Mouse (Mus musculus): ENCODE data around the gene Unc5a. TPM values are rescaled to one million over a fixed set of nuclear protein-coding genes. Genes with fewer than 3 reads are reported as not detected.

The Unc5a gene
- total RNA-seq, 2 experiments from 2014 or later = 56.2 to 60.2 TPM

DNA sequence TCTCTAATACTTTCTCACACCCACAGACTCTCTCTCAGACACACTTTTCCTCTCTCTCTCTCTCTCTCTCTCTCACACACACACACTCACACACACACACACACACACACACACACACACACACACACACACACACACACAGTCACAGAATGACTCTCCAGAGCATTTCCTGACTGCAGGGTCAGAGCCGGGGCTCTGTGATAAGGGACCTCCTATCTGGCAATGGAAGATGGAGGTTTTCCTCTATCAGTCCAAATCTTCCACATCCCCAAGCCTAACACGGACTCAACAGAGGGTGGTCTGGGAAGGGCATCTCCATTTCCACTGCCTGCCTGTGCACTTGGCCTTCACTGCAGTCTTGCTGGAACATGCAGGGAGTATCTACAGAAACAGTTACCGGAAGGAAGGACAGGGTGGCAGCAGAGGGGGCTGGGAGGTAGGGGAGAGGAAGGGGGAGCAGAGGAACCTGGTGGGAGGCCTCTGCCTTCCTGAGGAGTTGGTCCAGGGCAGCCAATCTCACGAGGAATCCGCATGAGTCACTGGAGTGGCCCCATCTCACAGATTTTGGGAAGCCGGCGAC, 39.1 kb downstream of the Unc5a start:
- DNase-seq (ENCODE audit: extremely low spot score in 1 of 2, low spot score in 2 of 2) = no peak
- intact Hi-C loops (cut with DNase I) = no loop called here

DNA sequence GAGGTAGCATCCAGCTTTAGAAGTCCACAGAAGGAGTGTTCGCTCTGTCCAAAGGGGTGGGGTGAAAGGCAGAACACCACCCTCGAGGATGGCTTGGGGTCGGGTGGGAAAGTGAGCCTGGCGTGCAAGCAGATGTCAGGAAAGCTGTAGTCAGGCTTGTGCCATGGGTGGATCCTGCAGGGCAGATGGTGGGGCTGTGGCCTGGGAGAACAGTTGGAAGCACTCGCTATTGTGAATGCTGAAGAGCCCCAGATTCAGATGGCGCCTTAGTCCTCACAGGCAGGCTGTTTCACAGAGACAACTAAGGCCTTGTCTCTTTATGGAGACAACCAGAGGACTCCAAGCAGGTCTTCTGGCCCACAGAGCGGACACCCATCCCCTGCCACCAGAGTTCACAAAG, 43.0 kb downstream of the Unc5a start:
- no peak for DNase-seq (ENCODE audit: extremely low spot score in 1 of 2, low spot score in 2 of 2)
- intact Hi-C loops (cut with DNase I) = no loop called here

DNA sequence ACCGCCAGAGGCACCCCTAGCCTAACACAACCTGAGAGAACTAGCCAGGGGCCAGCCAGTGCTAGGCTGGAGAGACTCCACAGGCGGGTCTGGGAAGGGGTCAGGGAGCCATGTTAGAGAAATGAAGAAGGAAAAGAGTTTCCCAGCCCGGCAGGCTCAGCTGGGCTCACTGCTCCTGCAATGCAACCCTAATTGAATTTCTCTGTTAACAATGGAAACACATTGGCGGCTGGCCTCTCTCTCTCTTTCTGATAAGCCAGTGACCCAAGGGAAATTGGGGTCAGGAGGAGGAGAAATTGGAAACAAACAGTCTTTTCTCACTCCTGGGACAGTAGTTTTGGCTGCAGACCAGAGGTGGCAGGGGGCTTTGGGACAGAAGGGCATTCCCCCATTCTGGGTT, 45.4 kb downstream of the Unc5a start:
- intact Hi-C loops (cut with DNase I) = no loop called here
- DNase-seq (ENCODE audit: extremely low spot score in 1 of 2, low spot score in 2 of 2) = no peak

DNA sequence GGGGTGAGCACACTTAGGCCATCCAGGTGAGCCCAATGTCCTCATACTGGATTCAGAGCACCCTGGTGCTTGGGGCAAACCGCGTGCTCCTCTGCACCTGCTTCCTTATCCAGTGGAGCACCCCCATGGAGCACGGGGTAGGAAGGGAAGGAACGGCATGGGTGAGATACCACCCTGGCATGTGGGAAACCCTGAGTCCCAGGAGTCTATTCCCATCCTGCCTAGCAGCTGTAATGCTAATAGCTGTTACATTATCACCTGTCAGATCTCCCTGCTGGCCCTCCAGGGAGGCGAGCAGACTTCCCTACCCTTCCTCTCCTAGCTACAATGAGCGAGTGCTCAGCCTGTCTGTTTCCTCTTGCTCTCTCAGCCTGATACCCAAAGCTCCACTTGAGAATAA, 46.0 kb downstream of the Unc5a start:
- intact Hi-C loops (cut with DNase I) = no loop called here
- no peak for DNase-seq (ENCODE audit: extremely low spot score in 1 of 2, low spot score in 2 of 2)

DNA sequence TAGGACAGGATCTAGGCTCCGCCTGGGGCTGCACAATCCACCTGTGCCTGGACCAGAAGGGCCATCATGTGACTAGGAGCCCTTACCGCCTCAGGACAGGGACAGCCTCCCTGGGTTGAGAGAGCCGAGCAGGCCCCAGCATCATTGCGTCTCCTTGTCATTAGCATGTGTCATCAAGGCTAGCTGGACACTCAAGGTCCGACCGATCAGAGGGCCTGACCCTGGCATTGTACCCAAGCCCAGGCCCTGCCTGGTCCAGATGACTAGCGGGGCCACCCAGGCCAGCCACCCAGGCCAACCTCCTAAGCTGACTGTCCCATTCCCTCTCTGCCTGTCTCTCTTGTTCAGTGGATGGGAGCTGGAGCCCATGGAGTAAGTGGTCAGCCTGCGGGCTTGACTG, 48.4 kb downstream of the Unc5a start:
- no peak for DNase-seq (ENCODE audit: extremely low spot score in 1 of 2, low spot score in 2 of 2)
- intact Hi-C loops (cut with DNase I) = no loop called here

DNA sequence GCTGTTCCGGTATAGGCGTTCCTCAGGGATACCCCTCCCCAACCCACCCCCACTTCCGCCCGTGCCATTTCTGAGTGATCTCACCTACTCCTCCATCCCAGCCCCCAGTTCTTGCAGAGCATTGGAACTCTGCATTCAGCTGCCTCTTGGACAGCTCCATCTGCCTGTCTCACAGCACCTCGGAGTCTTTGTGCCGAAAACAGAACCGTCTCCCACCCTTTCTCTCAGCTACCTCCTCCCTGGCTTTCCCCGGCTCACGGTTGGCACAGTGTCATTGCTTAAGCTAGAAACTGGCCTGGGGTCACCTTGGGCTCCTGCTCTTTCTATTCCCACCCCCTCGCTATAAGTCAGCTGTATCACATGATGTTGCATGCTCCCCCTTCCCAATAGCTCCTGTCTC, 51.2 kb downstream of the Unc5a start:
- DNase-seq (ENCODE audit: extremely low spot score in 1 of 2, low spot score in 2 of 2) = peak in 1 of 2 experiments; percentile 37

DNA sequence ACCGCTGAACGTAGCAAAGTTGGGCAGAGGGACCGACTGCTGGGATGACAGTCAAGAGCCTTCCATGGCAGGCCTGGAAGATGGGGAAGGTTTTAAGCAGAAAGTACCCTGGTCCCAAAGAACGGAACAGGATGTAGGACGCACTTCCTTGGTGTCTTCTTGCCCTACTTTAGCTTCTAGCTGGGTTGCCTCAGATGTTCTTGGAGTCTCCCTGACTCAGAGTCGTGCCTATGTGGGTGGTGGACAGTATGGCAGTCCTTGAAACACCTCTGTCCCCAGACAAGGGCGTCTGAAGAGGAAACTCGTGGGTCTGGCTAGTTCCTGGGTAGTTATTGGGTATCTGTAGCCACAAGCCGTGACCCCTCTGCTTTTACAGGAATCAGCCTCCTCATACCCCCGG, 52.9 kb downstream of the Unc5a start:
- intact Hi-C loops (cut with DNase I) = no loop called here
- no peak for DNase-seq (ENCODE audit: extremely low spot score in 1 of 2, low spot score in 2 of 2)

More for the DNA sequence above, 51.2 kb downstream of the Unc5a start:
- intact Hi-C loops (cut with DNase I) = no loop called here

DNA sequence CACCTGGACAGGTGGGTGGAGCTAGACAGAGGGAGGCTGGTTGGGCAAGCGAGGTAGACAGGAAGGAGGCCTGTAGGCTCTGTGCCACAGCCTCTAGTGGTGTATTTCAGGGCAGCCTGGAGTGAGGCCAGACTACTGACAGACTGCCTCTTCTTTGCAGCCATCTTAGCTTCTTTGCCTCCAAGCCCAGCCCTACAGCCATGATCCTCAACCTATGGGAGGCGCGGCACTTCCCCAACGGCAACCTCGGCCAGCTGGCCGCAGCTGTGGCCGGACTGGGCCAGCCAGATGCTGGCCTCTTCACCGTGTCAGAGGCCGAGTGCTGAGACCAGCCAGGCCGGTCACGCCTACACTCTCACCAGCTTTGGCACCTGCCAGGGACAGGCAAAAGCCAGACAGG, 55.4 kb downstream of the Unc5a start:
- no peak for DNase-seq (ENCODE audit: extremely low spot score in 1 of 2, low spot score in 2 of 2)
- intact Hi-C loops (cut with DNase I) = no loop called here

DNA sequence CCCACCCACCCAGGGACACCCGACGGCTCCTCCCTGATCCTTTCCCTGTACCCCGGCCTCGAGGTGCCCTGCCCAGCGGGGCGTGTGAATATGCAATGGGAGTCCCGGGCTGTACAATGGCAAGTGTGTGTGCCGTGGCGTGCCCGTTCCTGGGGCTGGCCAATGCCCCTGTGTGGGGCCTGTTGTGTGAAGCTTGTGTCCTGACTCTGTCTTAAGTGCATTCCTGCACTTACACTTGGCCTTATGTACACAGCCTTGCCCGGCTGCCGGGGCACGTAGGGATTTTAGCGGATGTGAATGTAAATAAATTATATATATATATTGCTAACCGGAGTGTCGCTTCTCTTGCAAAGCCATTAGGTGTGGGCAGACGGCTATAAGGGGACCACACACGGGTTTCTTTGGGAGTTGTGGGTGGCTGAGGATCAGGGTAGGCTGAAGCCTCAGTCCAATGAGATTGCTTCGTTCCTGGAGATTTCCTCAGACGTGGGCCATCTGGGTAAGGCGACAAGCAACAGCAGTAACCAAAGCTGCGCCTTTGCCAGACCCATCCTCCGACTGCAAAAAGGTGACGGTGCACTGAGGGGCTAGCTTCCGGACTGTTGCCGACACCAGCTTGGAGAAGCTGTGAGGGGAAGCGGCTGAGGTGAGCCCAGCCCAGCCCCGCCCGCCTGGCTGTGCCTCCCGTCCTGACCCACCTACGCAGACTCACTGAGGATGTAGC, 56.6 kb downstream of the Unc5a start:
- DNase-seq (ENCODE audit: extremely low spot score in 1 of 2, low spot score in 2 of 2) = peak in 1 of 2 experiments; percentile 46
- intact Hi-C loops (cut with DNase I) = no loop called here

DNA sequence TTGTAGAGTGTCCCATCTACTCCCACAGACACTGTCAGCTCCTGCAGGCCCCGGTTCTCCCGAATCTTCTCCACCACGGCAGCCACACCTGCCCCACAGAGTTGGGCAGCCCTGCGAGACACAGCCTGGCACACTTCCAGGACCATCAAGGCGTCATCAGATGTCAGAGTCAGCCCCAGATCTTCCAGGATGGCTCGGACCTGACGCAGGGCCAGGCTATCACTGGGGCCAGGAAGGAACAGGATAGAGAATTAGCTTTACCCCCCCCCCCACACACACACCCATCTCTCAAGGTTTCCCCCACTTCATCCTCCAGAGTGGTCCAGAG, 57.2 kb downstream of the Unc5a start:
- intact Hi-C loops (cut with DNase I) = no loop called here
- DNase-seq (ENCODE audit: extremely low spot score in 1 of 2, low spot score in 2 of 2) = no peak

DNA sequence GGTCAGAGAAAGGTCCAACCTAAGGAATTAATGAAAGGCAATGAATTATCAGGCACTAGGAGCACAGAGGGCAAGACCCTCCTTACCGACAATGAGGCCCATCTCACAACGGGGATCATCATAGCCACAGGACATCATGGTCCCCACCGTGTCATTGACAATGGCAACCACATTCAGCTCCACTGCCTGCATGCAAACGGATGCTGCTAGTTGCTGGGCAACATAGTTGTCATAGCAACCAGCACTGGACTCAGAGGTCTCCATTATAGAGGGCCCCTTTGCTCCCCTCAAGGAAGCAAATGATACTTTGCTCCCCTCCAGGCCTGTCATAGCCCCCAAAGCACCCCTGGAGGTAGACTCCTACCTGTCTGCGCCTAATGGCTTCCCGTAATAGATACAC, 59.4 kb downstream of the Unc5a start:
- intact Hi-C loops (cut with DNase I) = no loop called here
- no peak for DNase-seq (ENCODE audit: extremely low spot score in 1 of 2, low spot score in 2 of 2)

DNA sequence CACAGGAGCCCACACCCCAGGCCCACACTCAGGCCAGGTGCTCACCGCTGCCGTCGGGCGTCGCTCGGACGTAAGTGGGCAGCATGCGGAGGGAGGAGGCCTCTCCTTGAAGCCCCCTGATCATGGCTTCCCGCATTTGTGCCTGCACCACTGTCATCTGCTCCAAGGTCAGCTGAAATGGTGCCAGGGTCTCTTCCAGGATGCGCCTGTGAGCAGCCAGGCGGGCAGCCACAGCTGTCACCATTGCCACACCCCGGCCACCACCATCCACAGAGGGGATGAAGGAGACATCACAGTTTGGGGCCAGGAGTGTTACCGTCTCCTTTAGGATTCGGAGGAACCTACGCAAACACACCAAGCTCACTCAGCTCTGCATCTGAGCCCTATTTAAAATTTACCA, 61.9 kb downstream of the Unc5a start:
- intact Hi-C loops (cut with DNase I) = loop anchor here (5.0 kb wide), 1 partner anchor 56 kb away; no protein-coding TSS in a partner anchor
- no peak for DNase-seq (ENCODE audit: extremely low spot score in 1 of 2, low spot score in 2 of 2)

DNA sequence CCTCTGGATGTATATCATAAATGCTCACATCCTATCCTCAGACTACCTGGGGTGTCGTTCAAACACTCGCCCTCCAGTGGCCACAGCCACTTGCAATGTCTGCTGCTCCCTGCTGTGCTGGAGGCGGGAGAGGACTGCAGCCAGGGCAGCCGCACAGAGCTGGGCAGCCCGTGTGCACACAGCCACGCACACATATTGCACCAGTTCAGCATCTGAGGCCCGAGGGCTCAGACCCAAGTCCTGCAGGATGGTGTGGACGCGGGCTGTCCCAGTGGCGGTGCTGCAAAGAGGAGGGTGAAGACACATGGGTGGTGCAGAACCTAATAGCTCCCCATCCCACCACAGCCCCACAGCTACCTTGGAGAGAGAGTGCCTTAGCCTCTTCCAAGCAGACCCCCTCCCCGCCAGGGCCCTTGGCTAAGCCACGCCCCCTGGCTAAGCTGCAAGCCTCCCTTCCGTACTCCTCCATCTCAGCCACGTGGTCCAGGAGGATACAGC, 62.8 kb downstream of the Unc5a start:
- intact Hi-C loops (cut with DNase I) = loop anchor here (5.0 kb wide), 1 partner anchor 55 kb away; no protein-coding TSS in a partner anchor
- no peak for DNase-seq (ENCODE audit: extremely low spot score in 1 of 2, low spot score in 2 of 2)

DNA sequence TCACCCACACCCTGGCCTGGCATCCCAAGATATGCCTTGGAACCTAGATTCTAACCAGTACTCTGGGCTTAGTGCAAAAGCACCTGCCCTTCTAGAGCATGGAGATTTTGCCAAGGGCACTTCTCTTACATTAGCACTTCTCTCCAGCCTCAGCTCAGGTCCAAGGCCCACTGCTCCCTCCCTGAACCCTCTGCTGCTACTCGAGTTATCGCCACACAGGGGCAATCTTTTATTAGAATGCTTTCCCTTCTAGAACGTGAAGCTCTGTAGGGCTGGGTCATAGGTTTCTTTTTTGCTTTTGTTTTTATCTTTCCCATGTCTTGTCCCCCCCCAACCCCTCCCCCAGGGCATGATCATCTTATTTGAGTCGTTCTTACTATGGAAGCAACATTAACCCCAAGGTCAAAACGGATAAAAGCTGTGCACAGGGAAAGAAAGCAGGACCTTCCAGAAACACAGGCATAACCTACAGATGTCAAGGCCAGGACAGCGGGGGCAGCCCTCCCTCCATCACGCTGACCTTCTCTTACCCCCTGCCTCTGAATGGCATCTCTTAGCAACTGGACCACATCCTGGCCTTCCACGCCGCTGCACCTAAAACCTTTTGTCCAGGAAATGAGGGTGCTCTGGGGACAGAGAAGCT, 64.6 kb downstream of the Unc5a start:
- no peak for DNase-seq (ENCODE audit: extremely low spot score in 1 of 2, low spot score in 2 of 2)
- intact Hi-C loops (cut with DNase I) = loop anchor here (5.0 kb wide), 1 partner anchor 53 kb away; no protein-coding TSS in a partner anchor

DNA sequence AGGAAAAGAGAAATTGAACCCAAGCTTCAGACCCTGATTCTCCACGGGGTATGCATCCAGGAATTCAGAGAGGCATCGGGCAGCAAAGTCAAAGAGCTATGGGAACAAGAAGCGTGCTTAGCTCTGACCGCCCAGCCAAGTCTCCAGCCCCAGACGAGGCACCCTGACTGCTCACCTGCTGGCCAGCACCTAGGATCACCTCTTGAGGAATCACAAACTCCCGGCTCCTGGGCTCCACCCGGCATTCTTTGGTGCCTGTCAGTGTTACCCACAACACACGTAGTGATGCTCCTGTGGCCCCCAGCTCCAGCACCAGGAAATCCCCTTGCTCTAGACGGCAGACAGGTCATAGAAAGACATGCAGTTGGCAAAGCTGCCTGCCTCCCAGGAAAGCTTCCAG, 65.2 kb downstream of the Unc5a start:
- intact Hi-C loops (cut with DNase I) = loop anchor here (5.0 kb wide), 1 partner anchor 53 kb away; no protein-coding TSS in a partner anchor
- no peak for DNase-seq (ENCODE audit: extremely low spot score in 1 of 2, low spot score in 2 of 2)

DNA sequence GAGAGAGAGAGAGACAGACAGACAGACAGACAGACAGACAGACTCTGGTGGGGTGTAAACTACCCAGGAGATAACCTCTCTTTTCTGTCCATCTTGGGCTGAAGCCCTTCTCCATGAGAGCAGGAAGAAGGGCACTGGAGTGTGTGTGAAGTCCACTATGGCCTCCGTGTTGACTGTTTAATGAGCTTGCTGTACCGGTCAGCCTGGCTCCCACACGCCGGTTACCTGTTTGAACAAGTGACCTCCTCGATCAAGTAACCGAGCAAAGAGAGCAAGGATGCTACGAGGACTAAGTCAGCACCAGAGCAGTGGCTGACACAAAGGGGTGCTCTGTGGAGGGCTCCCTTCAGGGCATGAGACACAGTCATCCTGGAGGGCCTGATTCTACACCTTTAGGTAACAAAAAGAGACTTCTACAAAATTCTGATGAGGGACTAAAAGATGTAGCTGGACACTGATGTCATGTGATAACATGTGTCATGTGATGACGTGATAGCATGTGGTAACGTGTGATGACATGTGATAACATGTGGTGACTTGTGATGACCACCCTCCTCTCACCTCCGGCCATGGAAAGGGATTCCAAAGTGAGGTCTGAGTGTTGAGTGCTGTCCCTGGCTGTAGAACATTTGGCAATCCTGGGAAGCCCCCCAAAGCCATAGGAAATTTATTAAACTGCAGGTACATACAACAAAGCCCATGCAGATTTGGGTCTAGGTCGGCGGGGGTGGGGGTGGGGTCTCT, 68.1 kb downstream of the Unc5a start:
- intact Hi-C loops (cut with DNase I) = no loop called here
- DNase-seq (ENCODE audit: extremely low spot score in 1 of 2, low spot score in 2 of 2) = no peak

DNA sequence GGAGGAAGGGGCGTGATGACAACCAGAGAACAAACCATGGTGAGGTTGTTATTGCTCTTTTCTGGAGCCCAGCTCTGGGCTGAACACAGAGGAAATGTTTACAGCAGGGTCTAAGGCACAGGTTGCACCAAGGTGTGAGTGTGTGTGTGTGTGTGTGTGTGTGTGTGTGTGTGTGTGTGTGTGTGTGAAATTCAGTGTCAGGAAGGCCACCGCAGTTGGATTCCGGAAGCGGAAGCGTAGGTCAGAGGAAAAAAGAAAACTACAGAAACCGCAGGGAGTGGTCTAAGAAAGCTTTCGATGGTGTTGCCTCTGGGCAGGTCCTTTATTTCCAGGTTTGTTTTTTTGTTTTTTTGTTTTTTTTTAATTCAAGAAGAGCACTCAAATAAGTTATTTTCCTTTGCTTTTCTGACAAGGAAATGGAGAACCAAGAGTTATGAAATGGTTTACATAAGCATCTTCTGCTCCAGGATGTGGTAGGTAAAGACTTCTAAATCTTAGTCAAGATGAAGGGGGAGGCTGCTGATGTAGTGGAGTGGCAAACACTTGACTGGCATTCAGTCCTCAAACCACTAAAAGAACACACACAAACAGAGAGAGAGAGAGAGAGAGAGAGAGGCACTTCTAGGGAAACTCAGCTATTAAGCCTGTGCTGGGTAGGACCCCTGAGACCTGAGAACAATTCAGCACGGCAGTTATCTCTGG, 68.8 kb downstream of the Unc5a start:
- DNase-seq (ENCODE audit: extremely low spot score in 1 of 2, low spot score in 2 of 2) = no peak
- intact Hi-C loops (cut with DNase I) = no loop called here

DNA sequence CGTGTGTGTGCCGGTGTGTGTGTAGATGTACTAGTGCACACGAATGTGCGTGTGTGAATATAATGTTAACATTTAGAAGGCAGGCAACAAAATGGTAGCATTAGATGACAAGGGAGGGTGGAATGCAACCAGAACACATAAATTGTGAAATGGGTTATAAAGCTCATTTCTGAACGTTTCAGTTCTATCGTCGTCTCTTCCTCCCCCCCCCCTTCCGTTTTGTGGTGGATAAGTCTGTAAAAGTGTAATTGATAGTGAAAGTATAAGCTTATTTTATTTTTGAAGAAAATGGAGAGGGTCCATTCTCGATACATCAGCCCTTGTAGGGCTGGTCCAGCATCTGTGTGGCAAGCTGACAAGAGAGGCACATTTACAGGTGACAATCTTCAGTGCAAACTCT, 69.5 kb downstream of the Unc5a start:
- DNase-seq (ENCODE audit: extremely low spot score in 1 of 2, low spot score in 2 of 2) = no peak
- intact Hi-C loops (cut with DNase I) = no loop called here

DNA sequence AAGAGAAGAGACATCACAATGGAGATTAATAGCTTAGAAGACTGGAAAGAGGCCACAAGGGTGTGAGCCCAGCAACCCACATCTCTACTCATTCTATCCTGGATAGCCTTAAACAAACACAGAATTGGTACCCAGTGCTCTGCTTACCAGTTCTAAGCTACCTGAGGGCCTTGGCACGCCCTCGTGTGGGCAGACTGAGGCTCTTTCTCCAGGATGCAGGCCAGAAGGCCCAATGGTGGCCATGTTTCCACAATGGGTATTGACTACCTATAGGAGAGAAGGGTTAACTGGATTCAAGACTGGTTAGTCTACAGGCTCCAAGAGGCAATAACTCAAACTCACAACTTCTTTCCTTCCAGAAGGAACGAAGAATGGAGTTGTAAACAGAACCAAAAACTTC, 70.0 kb downstream of the Unc5a start:
- intact Hi-C loops (cut with DNase I) = no loop called here

More for the DNA sequence above, 70.0 kb downstream of the Unc5a start:
- DNase-seq (ENCODE audit: extremely low spot score in 1 of 2, low spot score in 2 of 2) = no peak
